Mouse (Mus musculus) megakaryocyte, embryonic 14.5 days (primary cell): ENCODE data around the gene Gm43720.

ENCODE experiments used
- FLI1 ChIP-seq: IDR thresholded peaks from 2 replicates; pipeline ENCODE4 v1.6.1; 2012; ENCODE audit warnings: low read length, inconsistent platforms, mixed read lengths
- GATA1 ChIP-seq: IDR thresholded peaks from 3 replicates; pipeline ENCODE4 v1.6.1; 2012; ENCODE audit warnings: mixed read lengths, low read length, inconsistent platforms, borderline replicate concordance

DNA sequence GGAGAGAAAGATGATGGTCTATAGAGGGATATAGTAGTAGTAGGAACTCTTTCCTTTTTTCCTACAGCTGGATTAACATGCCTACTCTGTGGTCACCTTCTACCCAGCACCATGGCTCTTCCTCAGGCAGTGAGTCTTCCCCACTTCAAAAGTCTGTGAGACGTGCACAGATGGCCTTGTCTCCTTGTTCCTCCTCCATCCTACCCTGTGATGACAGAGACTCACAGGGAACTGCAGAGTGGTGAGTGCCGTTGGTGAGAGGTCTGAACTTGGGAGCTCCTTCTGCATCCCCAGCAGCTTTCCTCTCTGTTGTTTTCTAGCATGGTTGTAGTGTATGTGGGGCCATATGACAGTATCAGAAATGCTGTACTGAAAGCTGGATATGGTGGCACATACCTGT, 2.0 kb upstream of the Gm43720 start:
- TF ChIP-seq GATA1 (no peak), FLI1 (no peak)
